Mouse (Mus musculus) E14TG2a.4 (cell line): ENCODE measurements around the gene Adgrb2.

Experiments
- H3K27me3 ChIP-seq: 2 replicates; pipeline ENCODE4 v1.6.1; 2014; ENCODE audit warnings: low read length, control low read depth; ENCODE audit not compliant: insufficient read depth
- H3K36me3 ChIP-seq: 2 replicates; pipeline ENCODE4 v1.6.1; 2014; ENCODE audit warnings: low read length, control low read depth; ENCODE audit not compliant: insufficient read depth
- H3K4me1 ChIP-seq: replicated peaks from 2 replicates; pipeline ENCODE4 v1.6.1; 2014; ENCODE audit warnings: low read depth, low read length, control low read depth
- H3K4me3 ChIP-seq: replicated peaks from 2 replicates; pipeline ENCODE4 v1.5.1; 2014; ENCODE audit warnings: mild to moderate bottlenecking, low read length
- H3K9me3 ChIP-seq: 2 replicates; pipeline ENCODE4 v1.6.1; 2014; ENCODE audit warnings: low read length, control low read depth
- CTCF ChIP-seq: conservative IDR thresholded peaks from 2 replicates; pipeline ENCODE4 v1.5.1; 2014; ENCODE audit warnings: low read length
- NANOG ChIP-seq: IDR thresholded peaks from 2 replicates; pipeline ENCODE4 v1.6.1; 2014; ENCODE audit warnings: borderline replicate concordance, low read length, mixed read lengths
- POU5F1 ChIP-seq: IDR thresholded peaks from 2 replicates; pipeline ENCODE4 v1.6.1; 2014; ENCODE audit warnings: low read length, borderline replicate concordance

Adgrb2 gene

GRCm38 (mm10) chr4:129984421-129985061 lies at the start of gene Adgrb2:
Gene Adgrb2, plus strand, starts transcription at chr4:129984870.
- Histone ChIP-seq H3K4me3 (peak within 1 kb of the TSS; percentile 78), H3K27me3 (peaks cover 95% of the 10 kb centered on the region), H3K36me3 (no peaks in the 10 kb centered on the region), H3K4me1 (peaks cover 78% of the 10 kb centered on the region), H3K9me3 (no peaks in the 10 kb centered on the region)
- no peak for TF ChIP-seq NANOG
- no peak for TF ChIP-seq CTCF

GRCm38 (mm10) chr4:129951359-129951821 lies 33.3 kb upstream of the Adgrb2 start:
- Histone ChIP-seq H3K4me1 (peaks cover 3% of the 10 kb centered on the region; the same call in 1 of the 2 replicates), H3K36me3 (no peaks in the 10 kb centered on the region), H3K9me3 (no peaks in the 10 kb centered on the region), H3K27me3 (peaks cover 61% of the 10 kb centered on the region), H3K4me3 (no peak overlapping the region)
- TF ChIP-seq NANOG, result no peak

- Histone ChIP-seq H3K4me1 (peaks cover 3% of the 10 kb centered on the region; the same call in 1 of the 2 replicates), H3K36me3 (no peaks in the 10 kb centered on the region), H3K27me3 (peaks cover 60% of the 10 kb centered on the region), H3K4me3 (no peak overlapping the region), H3K9me3 (no peaks in the 10 kb centered on the region)
- TF ChIP-seq POU5F1 (no peak), NANOG (no peak), CTCF (no peak)
Measured at GRCm38 (mm10) chr4:129952241-129952810, 32.3 kb upstream of the Adgrb2 start.

- H3K4me3 ChIP-seq, result no peak overlapping the region
- no peak for TF ChIP-seq CTCF
- TF ChIP-seq NANOG, result no peak
- no peak for TF ChIP-seq POU5F1
- peaks cover under 1% of the 10 kb centered on the region; the same call in 1 of the 2 replicates for H3K4me1 ChIP-seq
- no peaks in the 10 kb centered on the region for H3K9me3 ChIP-seq
- H3K36me3 ChIP-seq, result no peaks in the 10 kb centered on the region
- H3K27me3 ChIP-seq, result peaks cover 61% of the 10 kb centered on the region
Measured at GRCm38 (mm10) chr4:129954527-129954926, 30.1 kb upstream of the Adgrb2 start.

- Histone ChIP-seq H3K9me3 (no peaks in the 10 kb centered on the region), H3K36me3 (no peaks in the 10 kb centered on the region), H3K4me1 (peaks cover 42% of the 10 kb centered on the region), H3K4me3 (peak overlapping the region; percentile 79), H3K27me3 (peaks cover 67% of the 10 kb centered on the region)
- no peak; the same call in 1 of the 2 replicates for TF ChIP-seq NANOG
- no peak for TF ChIP-seq CTCF
- TF ChIP-seq POU5F1, result no peak
Measured at GRCm38 (mm10) chr4:129960180-129960944, 24.3 kb upstream of the Adgrb2 start.

GRCm38 (mm10) chr4:129965294-129965693 lies 19.4 kb upstream of the Adgrb2 start:
- H3K4me3 ChIP-seq, result 0 out of 2 replicates have a peak overlapping the region, but pooled peaks have one; percentile 29
- peaks cover 80% of the 10 kb centered on the region for H3K4me1 ChIP-seq
- no peak for TF ChIP-seq CTCF
- TF ChIP-seq NANOG, result peak; percentile 57; the same call in 1 of the 2 replicates
- H3K9me3 ChIP-seq, result no peaks in the 10 kb centered on the region
- H3K27me3 ChIP-seq, result peaks cover 56% of the 10 kb centered on the region
- H3K36me3 ChIP-seq, result no peaks in the 10 kb centered on the region

- Histone ChIP-seq H3K36me3 (no peaks in the 10 kb centered on the region), H3K9me3 (no peaks in the 10 kb centered on the region), H3K27me3 (peaks cover 55% of the 10 kb centered on the region), H3K4me3 (no peak overlapping the region), H3K4me1 (peaks cover 83% of the 10 kb centered on the region)
- TF ChIP-seq POU5F1, result peak; percentile 73; the same call in 1 of the 2 replicates
- no peak for TF ChIP-seq NANOG
Measured at GRCm38 (mm10) chr4:129966201-129966600, 18.5 kb upstream of the Adgrb2 start.

- no peak overlapping the region for H3K4me3 ChIP-seq
- TF ChIP-seq CTCF, result no peak
- no peak for TF ChIP-seq POU5F1
- TF ChIP-seq NANOG, result no peak
- H3K4me1 ChIP-seq, result peaks cover 83% of the 10 kb centered on the region
- no peaks in the 10 kb centered on the region for H3K36me3 ChIP-seq
- H3K9me3 ChIP-seq, result no peaks in the 10 kb centered on the region
- H3K27me3 ChIP-seq, result peaks cover 47% of the 10 kb centered on the region
Measured at GRCm38 (mm10) chr4:129967024-129968014, 17.4 kb upstream of the Adgrb2 start.
